Mouse (Mus musculus): ENCODE results near the gene Pdik1l. TPM values are rescaled to one million over a fixed set of nuclear protein-coding genes. Genes with fewer than 3 reads are reported as not detected.

Pdik1l gene
- polyA plus RNA-seq, 1 experiment from 2014 or later = 32.5 TPM

- H3K9me3 ChIP-seq (ENCODE audit: control insufficient read depth, low read length) = no peaks in the 10 kb centered on the region
- H3K4me1 ChIP-seq (ENCODE audit: control insufficient read depth, insufficient read depth, low read depth, low read length) = peaks cover 9% of the 10 kb centered on the region
- no peak overlapping the region for H3K27ac ChIP-seq (ENCODE audit: low read depth, low read length)
- H3K27me3 ChIP-seq (replicated peaks; ENCODE audit: control insufficient read depth, insufficient read depth, low read length) = peaks cover 14% of the 10 kb centered on the region
- no peak for ATAC-seq
- H3K36me3 ChIP-seq (ENCODE audit: control insufficient read depth, insufficient read depth, low read length) = no peaks in the 10 kb centered on the region
- H3K9ac ChIP-seq (ENCODE audit: low read depth, low read length) = no peak overlapping the region; the same call in 1 of the 2 replicates
- H3K4me2 ChIP-seq (ENCODE audit: low read length) = peak overlapping the region; percentile 48
- WGBS = 31% methylated on average over 19 of the region's 19 CpGs
- no peak overlapping the region for H3K4me3 ChIP-seq (ENCODE audit: low read length)
Measured at GRCm38 (mm10) chr4:134237582-134238278, 50.0 kb downstream of the Pdik1l start.

DNA sequence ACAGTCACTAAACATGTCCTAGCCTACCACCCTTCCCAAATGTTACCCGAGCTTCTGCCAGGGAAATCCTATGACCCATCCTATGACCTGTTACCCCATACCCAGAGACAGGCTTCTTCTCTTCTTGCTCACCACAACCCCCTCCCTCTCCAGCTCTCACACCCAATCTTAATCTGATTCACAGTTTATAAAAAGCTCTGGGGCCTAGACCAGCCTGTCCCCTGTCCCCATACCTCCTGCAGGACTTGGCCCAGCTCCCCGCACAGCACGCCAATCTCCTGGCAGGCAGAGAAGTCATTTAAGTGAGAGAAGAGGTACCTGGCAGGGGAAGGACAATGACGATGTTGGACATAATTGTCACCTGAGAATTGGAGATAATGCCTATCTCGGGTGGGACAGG lies 52.8 kb downstream of the Pdik1l start:
- WGBS = 88% methylated on average over 5 of the region's 5 CpGs
- H3K4me1 ChIP-seq (ENCODE audit: control insufficient read depth, insufficient read depth, low read depth, low read length) = peaks cover 9% of the 10 kb centered on the region
- H3K9me3 ChIP-seq (ENCODE audit: control insufficient read depth, low read length) = no peaks in the 10 kb centered on the region
- H3K9ac ChIP-seq (ENCODE audit: low read depth, low read length) = no peak overlapping the region
- no peak overlapping the region for H3K27ac ChIP-seq (ENCODE audit: low read depth, low read length)
- no peak overlapping the region for H3K4me2 ChIP-seq (ENCODE audit: low read length)
- ATAC-seq = no peak
- no peak overlapping the region for H3K4me3 ChIP-seq (ENCODE audit: low read length)
- H3K27me3 ChIP-seq (replicated peaks; ENCODE audit: control insufficient read depth, insufficient read depth, low read length) = peaks cover 14% of the 10 kb centered on the region
- no peaks in the 10 kb centered on the region for H3K36me3 ChIP-seq (ENCODE audit: control insufficient read depth, insufficient read depth, low read length)

DNA sequence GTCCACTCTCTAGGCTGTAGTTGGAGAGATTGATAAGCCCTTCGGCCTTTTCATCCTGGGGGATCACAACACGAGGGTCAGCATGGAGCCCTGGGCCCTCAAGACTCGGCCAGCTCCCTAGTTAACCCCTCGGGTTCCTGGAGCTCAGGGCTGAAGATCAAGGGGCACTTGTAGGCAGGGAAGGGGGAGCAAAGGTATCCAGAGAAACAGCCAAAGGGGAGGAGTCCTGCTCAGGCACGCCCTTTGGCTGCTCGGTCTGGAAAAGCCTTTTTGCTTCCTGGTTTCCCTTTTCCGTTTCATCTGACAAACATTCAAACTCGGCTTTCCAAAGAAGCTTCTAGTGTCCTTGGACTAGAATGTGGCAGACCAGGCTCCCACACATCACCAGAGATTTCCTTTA lies 57.3 kb downstream of the Pdik1l start:
- Histone ChIP-seq H3K4me2 (ENCODE audit: low read length) (no peak overlapping the region), H3K36me3 (ENCODE audit: control insufficient read depth, insufficient read depth, low read length) (no peaks in the 10 kb centered on the region), H3K27ac (ENCODE audit: low read depth, low read length) (no peak overlapping the region), H3K4me3 (ENCODE audit: low read length) (no peak overlapping the region), H3K4me1 (ENCODE audit: control insufficient read depth, insufficient read depth, low read depth, low read length) (no peaks in the 10 kb centered on the region), H3K9ac (ENCODE audit: low read depth, low read length) (no peak overlapping the region), H3K27me3 (replicated peaks; ENCODE audit: control insufficient read depth, insufficient read depth, low read length) (no peaks in the 10 kb centered on the region), H3K9me3 (ENCODE audit: control insufficient read depth, low read length) (no peaks in the 10 kb centered on the region)
- ATAC-seq = no peak
- 41% methylated on average over 8 of the region's 8 CpGs for WGBS

DNA sequence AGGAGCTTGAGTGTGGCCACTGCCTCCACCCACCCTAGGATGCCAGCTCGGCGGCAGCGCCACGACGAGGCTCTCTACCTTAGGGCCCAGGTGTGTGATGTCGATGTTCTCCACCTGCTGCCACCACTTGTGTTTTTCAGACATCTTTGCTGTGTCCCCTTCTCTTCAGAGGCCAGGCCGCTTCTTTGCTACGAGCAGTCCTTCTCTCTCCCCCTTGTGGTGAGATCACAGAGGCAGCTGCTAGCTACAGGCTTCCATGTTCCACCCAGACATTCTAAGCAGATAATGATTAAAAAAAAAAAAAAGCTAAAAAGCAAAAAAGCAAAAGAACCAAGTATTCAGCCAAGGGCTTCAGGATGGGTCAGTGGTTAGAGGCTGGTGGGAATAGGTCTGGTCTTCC lies 60.5 kb downstream of the Pdik1l start, which contains the start of gene Catsper4:
Catsper4 (minus strand) TSS at position 190 of the 400 bp plus-strand sequence.
- H3K9me3 ChIP-seq (ENCODE audit: control insufficient read depth, low read length) = no peaks in the 10 kb centered on the region
- WGBS = 76% methylated on average over 8 of the region's 8 CpGs
- no peak within 1 kb of the TSS for H3K4me3 ChIP-seq (ENCODE audit: low read length)
- no peaks in the 10 kb centered on the region for H3K36me3 ChIP-seq (ENCODE audit: control insufficient read depth, insufficient read depth, low read length)
- ATAC-seq = no peak
- H3K4me2 ChIP-seq (ENCODE audit: low read length) = no peak within 1 kb of the TSS
- H3K9ac ChIP-seq (ENCODE audit: low read depth, low read length) = no peak within 1 kb of the TSS
- no peaks in the 10 kb centered on the region for H3K27me3 ChIP-seq (replicated peaks; ENCODE audit: control insufficient read depth, insufficient read depth, low read length)
- no peak within 1 kb of the TSS for H3K27ac ChIP-seq (ENCODE audit: low read depth, low read length)
- H3K4me1 ChIP-seq (ENCODE audit: control insufficient read depth, insufficient read depth, low read depth, low read length) = no peaks in the 10 kb centered on the region

Other genes with a start within 250 kb of the Pdik1l start
- not detected in 2 replicates for gene Zfp683, start 234.1 kb downstream of the Pdik1l start, polyA plus RNA-seq (2015; fragmentation: Nextera tagmentation; extraction: Ambion mirVana)
- gene Crybg2, start 227.1 kb downstream of the Pdik1l start, polyA plus RNA-seq (2015; fragmentation: Nextera tagmentation; extraction: Ambion mirVana) = 3.7 and 5.3 TPM in 2 replicates
- gene Cd52, start 192.8 kb downstream of the Pdik1l start, polyA plus RNA-seq (2015; fragmentation: Nextera tagmentation; extraction: Ambion mirVana) = 1.5 and 1.8 TPM in 2 replicates
- 21.3 and 21.5 TPM in 2 replicates for gene Ubxn11, start 185.3 kb downstream of the Pdik1l start, polyA plus RNA-seq (2015; fragmentation: Nextera tagmentation; extraction: Ambion mirVana)
- 467 and 509 TPM in 2 replicates for gene Sh3bgrl3, start 159.1 kb downstream of the Pdik1l start, polyA plus RNA-seq (2015; fragmentation: Nextera tagmentation; extraction: Ambion mirVana)
- 17.6 and 18.0 TPM in 2 replicates for gene Cep85, start 100.8 kb downstream of the Pdik1l start, polyA plus RNA-seq (2015; fragmentation: Nextera tagmentation; extraction: Ambion mirVana)
- gene Gm7534, start 84.9 kb downstream of the Pdik1l start, polyA plus RNA-seq (2015; fragmentation: Nextera tagmentation; extraction: Ambion mirVana) = not detected in 2 replicates
- not detected in 2 replicates for gene Catsper4, start 60.5 kb downstream of the Pdik1l start, polyA plus RNA-seq (2015; fragmentation: Nextera tagmentation; extraction: Ambion mirVana)
- 0.10 and 0.21 TPM in 2 replicates for gene Cnksr1, start 49.5 kb downstream of the Pdik1l start, polyA plus RNA-seq (2015; fragmentation: Nextera tagmentation; extraction: Ambion mirVana)
- gene E130218I03Rik, start 44.2 kb downstream of the Pdik1l start, polyA plus RNA-seq (2015; fragmentation: Nextera tagmentation; extraction: Ambion mirVana) = 0.50 and 0.60 TPM in 2 replicates
- gene Zfp593, start 42.3 kb downstream of the Pdik1l start, polyA plus RNA-seq (2015; fragmentation: Nextera tagmentation; extraction: Ambion mirVana) = 13.3 and 14.7 TPM in 2 replicates
- gene Gm30191, start 41.0 kb downstream of the Pdik1l start, polyA plus RNA-seq (2015; fragmentation: Nextera tagmentation; extraction: Ambion mirVana) = 0.94 and 1.1 TPM in 2 replicates
- 15.7 and 16.9 TPM in 2 replicates for gene Grrp1, start 33.8 kb downstream of the Pdik1l start, polyA plus RNA-seq (2015; fragmentation: Nextera tagmentation; extraction: Ambion mirVana)
- 0.76 and 1.2 TPM in 2 replicates for gene Trim63, start 27.2 kb upstream of the Pdik1l start, polyA plus RNA-seq (2015; fragmentation: Nextera tagmentation; extraction: Ambion mirVana)
- gene Slc30a2, start 55.3 kb upstream of the Pdik1l start, polyA plus RNA-seq (2015; fragmentation: Nextera tagmentation; extraction: Ambion mirVana) = 0.17 and 0.25 TPM in 2 replicates
- 0.65 and 0.66 TPM in 2 replicates for gene Extl1, start 96.0 kb upstream of the Pdik1l start, polyA plus RNA-seq (2015; fragmentation: Nextera tagmentation; extraction: Ambion mirVana)
- 7.8 and 8.5 TPM in 2 replicates for gene Pafah2, start 108.4 kb upstream of the Pdik1l start, polyA plus RNA-seq (2015; fragmentation: Nextera tagmentation; extraction: Ambion mirVana)
- gene Stmn1, start 180.4 kb upstream of the Pdik1l start, polyA plus RNA-seq (2015; fragmentation: Nextera tagmentation; extraction: Ambion mirVana) = 5,655 and 5,657 TPM in 2 replicates
- gene Paqr7, start 208.8 kb upstream of the Pdik1l start, polyA plus RNA-seq (2015; fragmentation: Nextera tagmentation; extraction: Ambion mirVana) = 40.5 and 46.7 TPM in 2 replicates
- 2.4 and 2.9 TPM in 2 replicates for gene Aunip, start 223.1 kb upstream of the Pdik1l start, polyA plus RNA-seq (2015; fragmentation: Nextera tagmentation; extraction: Ambion mirVana)
- 176 and 182 TPM in 2 replicates for gene Mtfr1l, start 247.5 kb upstream of the Pdik1l start, polyA plus RNA-seq (2015; fragmentation: Nextera tagmentation; extraction: Ambion mirVana)